Mouse (Mus musculus) limb, embryonic 12.5 days (tissue): ENCODE results near the gene Traf5. TPM values are rescaled to one million over a fixed set of nuclear protein-coding genes. Genes with fewer than 3 reads are reported as not detected.
A peak's percentile ranks its signal among the peaks of the same experiment; 100 is the strongest.

Experiments used
- ATAC-seq: fragments of 200-750 bp; cut with Nextera tagmentation; 2 replicates; pipeline ENCODE4 v1.8.0; 2017; ENCODE audit warnings: low read depth, moderate TSS enrichment; ENCODE audit not compliant: insufficient number of reproducible peaks, insufficient read depth, low FRiP score, low TSS enrichment
- H3K27ac ChIP-seq: fragments of 300-500 bp; sonication (generic); 2 replicates; pipeline ENCODE4 v1.5.1; 2016; ENCODE audit warnings: mild to moderate bottlenecking, moderate library complexity
- H3K27me3 ChIP-seq: fragments of 300-500 bp; sonication (generic); 2 replicates; pipeline ENCODE4 v1.6.1; 2016; ENCODE audit warnings: mild to moderate bottlenecking, moderate library complexity
- H3K36me3 ChIP-seq: fragments of 300-500 bp; sonication (generic); 2 replicates; pipeline ENCODE4 v1.6.1; 2016; ENCODE audit warnings: mild to moderate bottlenecking, moderate library complexity
- H3K4me1 ChIP-seq: fragments of 300-500 bp; sonication (generic); replicated peaks from 2 replicates; pipeline ENCODE4 v1.6.1; 2016
- H3K4me2 ChIP-seq: fragments of 300-500 bp; sonication (generic); 2 replicates; pipeline ENCODE4 v1.6.1; 2016; ENCODE audit warnings: mild to moderate bottlenecking, moderate library complexity
- H3K4me3 ChIP-seq: fragments of 300-500 bp; sonication (generic); replicated peaks from 2 replicates; pipeline ENCODE4 v1.5.1; 2016; ENCODE audit warnings: mild to moderate bottlenecking
- H3K9ac ChIP-seq: fragments of 300-500 bp; sonication (generic); replicated peaks from 2 replicates; pipeline ENCODE4 v1.6.1; 2016; ENCODE audit warnings: mild to moderate bottlenecking, moderate library complexity
- H3K9me3 ChIP-seq: fragments of 300-500 bp; sonication (generic); 2 replicates; pipeline ENCODE4 v1.6.1; 2016; ENCODE audit warnings: mild to moderate bottlenecking, moderate library complexity
- WGBS: fragments of 180-500 bp; shearing (Covaris S2); methylation state at CpG from one replicate; pipeline ENCODE4 v1.1.7; 2016; 5-methylcytosine and 5-hydroxymethylcytosine counted together
- polyA plus RNA-seq: library from polyadenylated mRNA; unstranded; fragments of >200 nt; fragmentation: Nextera tagmentation; extraction: Ambion mirVana; gene quantifications from 2 replicates; pipeline ENCODE4 v1.2.1, GENCODE M21; 2016

Gene Traf5
- 11.1 and 12.8 TPM in 2 replicates for polyA plus RNA-seq

- H3K9me3 ChIP-seq, result no peaks in the 10 kb centered on the region
- peak within 1 kb of the TSS; percentile 88 for H3K4me2 ChIP-seq
- H3K36me3 ChIP-seq, result no peaks in the 10 kb centered on the region
- peak within 1 kb of the TSS; percentile 75 for H3K9ac ChIP-seq
- peak; percentile 91 for ATAC-seq
- WGBS, result 2% methylated on average over 63 of the region's 63 CpGs
- H3K27ac ChIP-seq, result peak within 1 kb of the TSS; percentile 59
- peaks cover 21% of the 10 kb centered on the region for H3K4me1 ChIP-seq
- H3K4me3 ChIP-seq, result peak within 1 kb of the TSS; percentile 59
- H3K27me3 ChIP-seq, result peaks cover 12% of the 10 kb centered on the region
Observed at GRCm38 (mm10) chr1:192091806-192092772, at the start of gene Traf5. Traf5 (minus strand) TSS chr1:192092559.

- Histone ChIP-seq H3K9me3 (no peaks in the 10 kb centered on the region), H3K4me3 (no peak overlapping the region), H3K9ac (no peak overlapping the region), H3K36me3 (no peaks in the 10 kb centered on the region), H3K27me3 (no peaks in the 10 kb centered on the region), H3K27ac (no peak overlapping the region), H3K4me2 (no peak overlapping the region), H3K4me1 (peaks cover 9% of the 10 kb centered on the region; the same call in 1 of the 2 replicates)
- no peak for ATAC-seq
- 96% methylated on average over 2 of the region's 2 CpGs for WGBS
Observed at GRCm38 (mm10) chr1:192140313-192140712, 48.0 kb upstream of the Traf5 start.

DNA sequence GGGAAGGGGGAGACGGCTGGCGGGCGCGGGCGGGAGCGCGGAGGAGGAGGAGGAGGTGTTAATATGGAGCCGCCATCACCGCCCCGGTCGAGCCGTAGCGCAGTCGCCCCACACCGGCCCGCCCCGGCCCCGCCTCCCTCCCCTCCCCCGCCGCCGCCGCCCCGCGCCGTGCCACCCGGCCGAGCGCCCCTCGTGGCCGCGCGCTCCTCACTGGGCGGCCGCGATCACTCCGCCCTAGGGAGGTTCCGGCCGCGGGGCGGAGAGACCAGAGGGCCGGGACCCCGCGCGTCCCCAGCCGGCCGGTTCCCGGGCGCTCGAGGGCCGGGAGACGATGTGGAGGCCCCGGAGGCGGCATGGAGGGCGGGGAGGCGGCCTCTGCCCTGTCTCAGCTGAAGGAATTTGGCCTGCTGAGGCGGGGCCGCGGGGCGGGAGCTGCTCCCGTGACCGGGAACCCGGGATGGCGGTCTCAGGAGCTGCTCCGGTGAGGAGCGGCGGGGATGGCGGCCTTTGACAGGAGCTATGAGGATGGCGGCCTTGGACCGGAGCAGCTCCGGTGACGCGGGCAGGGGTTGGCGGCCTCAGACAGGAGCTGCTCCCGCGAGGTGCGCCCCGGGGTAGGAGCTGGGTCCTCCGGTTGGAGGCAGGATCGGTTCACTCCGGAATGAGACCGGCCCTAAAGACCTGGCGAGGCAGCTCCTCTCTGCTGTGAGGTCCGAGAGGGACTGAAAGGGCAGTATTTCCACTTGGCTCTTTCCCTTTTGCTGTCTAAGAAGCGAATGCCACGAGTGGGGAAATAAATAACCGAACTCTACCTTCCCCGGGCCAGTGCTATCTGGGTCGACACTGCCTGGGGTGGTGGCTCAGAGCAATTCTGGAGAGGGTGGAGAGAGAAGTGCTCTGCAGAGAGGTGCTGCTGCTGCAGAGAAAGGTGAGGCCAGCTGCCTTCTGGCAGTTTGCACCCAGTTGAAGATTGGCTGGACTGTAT, 45.9 kb upstream of the Traf5 start, which contains the start of gene Rcor3:
Rcor3 (minus strand) TSS at position 137 of the 985 bp plus-strand sequence.
- Histone ChIP-seq H3K36me3 (no peaks in the 10 kb centered on the region), H3K4me2 (peak within 1 kb of the TSS; percentile 93), H3K27me3 (no peaks in the 10 kb centered on the region), H3K27ac (peak within 1 kb of the TSS; percentile 98), H3K4me1 (peaks cover 9% of the 10 kb centered on the region; the same call in 1 of the 2 replicates), H3K9ac (peak within 1 kb of the TSS; percentile 93), H3K9me3 (no peaks in the 10 kb centered on the region), H3K4me3 (peak within 1 kb of the TSS; percentile 84)
- 0% methylated on average over 57 of the region's 88 CpGs for WGBS
- peak; percentile 74 for ATAC-seq

GRCm38 (mm10) chr1:192137291-192137925, 45.0 kb upstream of the Traf5 start:
- H3K27ac ChIP-seq, result peak overlapping the region; percentile 98
- H3K4me3 ChIP-seq, result peak overlapping the region; percentile 84
- peak overlapping the region; percentile 93 for H3K9ac ChIP-seq
- WGBS, result under 1% methylated on average over 44 of the region's 61 CpGs
- no peaks in the 10 kb centered on the region for H3K36me3 ChIP-seq
- no peaks in the 10 kb centered on the region for H3K27me3 ChIP-seq
- H3K4me2 ChIP-seq, result peak overlapping the region; percentile 93
- ATAC-seq, result peak; percentile 46
- peaks cover 9% of the 10 kb centered on the region; the same call in 1 of the 2 replicates for H3K4me1 ChIP-seq
- no peaks in the 10 kb centered on the region for H3K9me3 ChIP-seq

DNA sequence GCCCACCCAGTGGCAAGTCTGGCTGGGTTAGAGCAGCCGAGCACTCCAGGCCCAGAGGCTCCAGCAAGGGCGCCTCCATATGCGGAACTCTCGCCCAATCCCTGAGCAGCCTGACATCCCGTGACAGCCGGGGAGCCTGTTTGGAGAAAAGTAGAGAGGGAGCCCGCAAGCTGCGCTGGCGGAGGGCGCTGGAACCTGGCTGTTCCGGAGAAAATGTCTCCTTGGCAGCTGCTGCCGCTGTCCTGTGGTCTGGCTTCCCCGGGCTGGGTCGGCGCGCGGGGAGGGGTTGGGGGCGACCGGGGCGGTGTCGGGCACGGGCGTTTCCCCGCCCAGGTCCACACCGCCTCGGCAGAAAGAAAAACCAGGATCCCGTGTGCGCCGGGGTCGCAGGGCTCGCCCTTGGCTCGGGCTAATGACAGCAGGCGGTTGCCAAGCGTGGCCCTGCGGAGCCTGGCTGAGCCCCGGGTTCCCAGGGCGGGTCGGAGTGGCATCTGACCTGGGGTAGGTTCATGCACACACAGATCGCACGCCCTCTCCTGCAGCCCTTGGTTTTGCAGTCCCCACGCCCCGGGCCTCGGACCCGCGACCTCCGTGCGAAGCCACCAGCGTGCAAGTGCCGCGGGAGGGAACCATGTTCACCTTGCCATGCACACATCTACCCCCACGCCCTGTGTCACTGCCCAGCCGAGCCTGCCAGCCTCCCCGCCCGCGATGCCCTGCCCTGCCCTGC, 44.4 kb upstream of the Traf5 start:
- ATAC-seq, result peak; percentile 91
- Histone ChIP-seq H3K4me2 (peak overlapping the region; percentile 93), H3K27me3 (no peaks in the 10 kb centered on the region), H3K9me3 (no peaks in the 10 kb centered on the region), H3K36me3 (no peaks in the 10 kb centered on the region), H3K4me1 (peaks cover 9% of the 10 kb centered on the region; the same call in 1 of the 2 replicates), H3K9ac (peak overlapping the region; percentile 93), H3K4me3 (peak overlapping the region; percentile 84), H3K27ac (peak overlapping the region; percentile 98)
- WGBS, result under 1% methylated on average over 55 of the region's 55 CpGs

DNA sequence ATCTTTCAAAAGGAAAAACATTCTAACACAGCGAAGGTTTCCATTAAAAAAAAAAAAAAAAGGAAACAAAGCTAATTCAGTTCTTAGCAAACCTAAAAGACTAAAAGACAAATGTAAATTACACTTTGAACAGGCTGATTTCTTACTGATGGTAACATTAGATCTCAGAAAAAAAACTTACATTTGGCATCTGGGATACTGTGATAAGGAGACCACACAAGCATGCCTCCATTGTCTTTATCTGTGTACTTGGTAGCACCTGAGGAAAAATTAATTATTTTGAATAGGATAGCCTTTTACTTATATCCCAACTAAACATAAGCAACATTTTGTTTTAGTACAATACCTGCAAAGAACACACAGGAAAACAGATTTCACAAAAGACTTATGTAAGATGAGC, 37.8 kb upstream of the Traf5 start:
- Histone ChIP-seq H3K4me1 (no peaks in the 10 kb centered on the region), H3K9me3 (no peaks in the 10 kb centered on the region), H3K4me3 (no peak overlapping the region), H3K4me2 (no peak overlapping the region), H3K9ac (no peak overlapping the region), H3K27me3 (no peaks in the 10 kb centered on the region), H3K36me3 (peaks cover 26% of the 10 kb centered on the region), H3K27ac (no peak overlapping the region)
- 97% methylated on average over 1 of the region's 1 CpGs for WGBS
- no peak for ATAC-seq

- no peak overlapping the region for H3K4me2 ChIP-seq
- no peak overlapping the region for H3K4me3 ChIP-seq
- 94% methylated on average over 8 of the region's 8 CpGs for WGBS
- H3K27ac ChIP-seq, result no peak overlapping the region
- no peaks in the 10 kb centered on the region for H3K9me3 ChIP-seq
- peaks cover 44% of the 10 kb centered on the region for H3K36me3 ChIP-seq
- no peak overlapping the region for H3K9ac ChIP-seq
- ATAC-seq, result no peak
- H3K27me3 ChIP-seq, result no peaks in the 10 kb centered on the region
- no peaks in the 10 kb centered on the region for H3K4me1 ChIP-seq
Observed at GRCm38 (mm10) chr1:192128343-192128742, 36.0 kb upstream of the Traf5 start.

DNA sequence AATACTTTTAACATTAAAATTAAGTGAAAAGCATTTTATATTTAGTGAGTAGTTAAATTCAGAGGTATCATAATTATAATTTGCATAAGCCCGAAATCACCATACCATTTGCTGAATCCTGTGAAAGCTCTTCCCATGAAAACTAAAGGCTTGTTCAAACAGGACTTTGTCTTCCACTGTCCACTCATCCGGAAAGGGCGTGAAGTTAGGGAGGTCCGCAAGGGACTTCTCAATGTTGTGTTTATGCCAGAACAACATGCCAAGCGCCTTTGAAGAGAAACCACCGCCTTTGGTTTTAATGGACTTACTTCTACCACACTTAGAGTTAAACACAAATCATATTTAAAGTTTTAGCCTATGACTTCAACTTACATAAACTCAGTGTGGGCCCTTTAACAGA, 33.4 kb upstream of the Traf5 start:
- H3K9ac ChIP-seq, result no peak overlapping the region
- no peaks in the 10 kb centered on the region for H3K4me1 ChIP-seq
- no peak overlapping the region for H3K27ac ChIP-seq
- H3K4me3 ChIP-seq, result no peak overlapping the region
- WGBS, result 92% methylated on average over 6 of the region's 6 CpGs
- no peaks in the 10 kb centered on the region for H3K27me3 ChIP-seq
- ATAC-seq, result no peak
- peaks cover 67% of the 10 kb centered on the region for H3K36me3 ChIP-seq
- no peak overlapping the region for H3K4me2 ChIP-seq
- H3K9me3 ChIP-seq, result no peaks in the 10 kb centered on the region

- H3K36me3 ChIP-seq, result peaks cover 87% of the 10 kb centered on the region
- no peak overlapping the region for H3K4me3 ChIP-seq
- whole genome bisulfite sequencing, result 94% methylated on average over 6 of the region's 6 CpGs
- H3K9ac ChIP-seq, result no peak overlapping the region
- no peak overlapping the region for H3K27ac ChIP-seq
- no peaks in the 10 kb centered on the region for H3K27me3 ChIP-seq
- ATAC-seq, result no peak
- no peaks in the 10 kb centered on the region for H3K4me1 ChIP-seq
- no peaks in the 10 kb centered on the region for H3K9me3 ChIP-seq
- no peak overlapping the region for H3K4me2 ChIP-seq
Observed at GRCm38 (mm10) chr1:192116262-192116661, 23.9 kb upstream of the Traf5 start.

DNA sequence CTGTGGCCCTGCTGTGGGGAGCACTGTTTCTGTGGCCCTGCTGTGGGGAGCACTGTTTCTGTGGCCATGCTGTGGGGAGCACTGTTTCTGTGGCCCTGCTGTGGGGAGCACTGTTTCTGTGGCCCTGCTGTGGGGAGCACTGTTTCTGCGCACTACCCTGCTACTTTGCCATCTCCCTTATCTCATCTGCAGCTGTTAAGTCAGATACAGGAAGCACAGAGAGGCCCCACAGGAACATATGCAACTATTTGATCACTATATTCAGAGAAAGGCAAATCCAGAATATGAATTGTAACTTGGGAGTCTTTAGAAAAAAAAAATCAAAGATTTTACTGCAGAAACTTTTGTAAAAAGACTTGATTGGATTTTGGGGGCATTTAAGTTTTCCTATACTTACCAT, 23.0 kb upstream of the Traf5 start:
- Histone ChIP-seq H3K27me3 (no peaks in the 10 kb centered on the region), H3K9ac (no peak overlapping the region), H3K4me1 (no peaks in the 10 kb centered on the region), H3K4me2 (no peak overlapping the region), H3K4me3 (no peak overlapping the region), H3K9me3 (no peaks in the 10 kb centered on the region), H3K36me3 (peaks cover 87% of the 10 kb centered on the region), H3K27ac (no peak overlapping the region)
- no peak for ATAC-seq
- 95% methylated on average over 1 of the region's 1 CpGs for WGBS
